Mouse (Mus musculus): ENCODE measurements around the gene Ubp1.

DNA sequence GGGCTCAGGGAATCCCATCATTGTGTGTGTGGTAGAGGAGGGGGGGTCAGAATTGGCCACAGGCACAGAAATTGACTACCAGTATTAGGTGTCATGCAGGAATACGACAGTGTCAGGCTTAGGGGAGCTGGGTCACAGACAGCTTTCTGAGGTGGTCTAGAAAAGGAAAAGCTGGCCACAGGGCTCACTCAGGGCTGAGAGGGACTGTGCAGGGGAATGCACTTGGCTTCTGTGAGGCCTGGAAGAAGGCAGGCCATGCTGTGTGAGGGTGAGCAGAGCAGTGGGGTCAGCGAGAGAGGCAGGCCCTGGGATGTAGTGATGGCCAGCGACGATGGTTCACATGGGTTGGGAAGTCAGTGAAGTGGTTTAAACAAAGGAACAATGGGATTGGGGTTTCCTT is 43.1 kb downstream of the Ubp1 start:
- no peak for TF ChIP-seq CTCF (IDR thresholded peaks at IDR 0.05)
- TF ChIP-seq EP300 (IDR thresholded peaks at IDR 0.05; ENCODE audit: insufficient read depth, low read depth, low read length) = no peak
